ENCODE assay signal across 8 mouse cellular contexts in the genomic region with DNA sequence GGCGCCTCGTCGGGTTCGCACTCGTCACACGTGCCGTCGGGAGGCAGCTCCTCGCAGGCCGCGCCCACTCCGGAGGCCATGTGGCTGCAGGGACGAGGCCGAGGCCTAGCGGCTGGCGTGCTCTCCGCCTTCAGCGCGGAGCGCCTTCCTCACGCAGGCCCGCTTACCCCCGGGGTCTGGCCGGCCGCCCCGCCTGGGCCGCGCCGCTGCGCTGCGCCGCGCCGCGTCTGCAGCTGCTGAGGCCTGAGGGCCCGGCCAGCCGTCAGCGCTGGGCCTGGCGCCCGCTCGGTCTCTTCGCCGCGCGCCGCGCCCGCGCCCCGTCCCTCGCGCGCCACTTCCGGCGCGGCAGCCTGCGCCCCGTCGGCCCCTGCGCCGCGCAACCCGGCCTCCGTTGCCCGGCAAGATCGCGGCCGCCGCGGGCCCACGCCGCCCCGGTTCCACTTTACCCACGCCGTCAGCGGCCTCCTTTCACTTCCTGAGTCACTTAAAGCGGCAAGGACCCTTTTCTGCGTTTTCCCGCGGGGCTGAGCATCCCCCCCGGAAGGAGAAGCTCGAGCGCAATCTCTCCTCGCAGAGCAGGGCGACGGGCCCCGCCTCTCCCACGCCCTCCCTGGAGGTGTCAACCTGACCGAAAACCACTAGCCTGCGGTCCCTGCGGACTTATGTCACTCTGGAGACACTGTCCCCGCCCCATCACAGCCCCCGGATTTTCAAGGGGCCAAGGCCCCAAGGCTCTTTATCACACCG. TPM values are rescaled to one million over a fixed set of nuclear protein-coding genes. Genes with fewer than 3 reads are reported as not detected.
DNase-seq lines count a peak whose midpoint lies in the region; ATAC-seq and TF ChIP-seq lines count a peak whose summit lies in the region.

No protein-coding gene starts in this region.

- H3K27ac ChIP-seq in forebrain, embryonic 14.5 days (ENCODE audit: low read depth, low read length): peak overlapping the region; percentile 96
- peak overlapping the region; percentile 95 for H3K27ac ChIP-seq in liver, postnatal 0 days (ENCODE audit: low read depth)
- H3K27ac ChIP-seq in neural tube, embryonic 13.5 days (replicated peaks): peak overlapping the region; percentile 97

- H3K9ac ChIP-seq in forebrain, embryonic 14.5 days (ENCODE audit: low read length): peak overlapping the region; percentile 87
- peak overlapping the region; percentile 76 for H3K9ac ChIP-seq in liver, postnatal 0 days (replicated peaks)
- H3K9ac ChIP-seq in neural tube, embryonic 13.5 days: peak overlapping the region; percentile 95

- no peaks in the 10 kb centered on the region for H3K36me3 ChIP-seq in forebrain, embryonic 14.5 days (ENCODE audit: control insufficient read depth, insufficient read depth, low read length)
- H3K36me3 ChIP-seq in liver, postnatal 0 days (replicated peaks; ENCODE audit: insufficient read depth, low read length): no peaks in the 10 kb centered on the region
- H3K36me3 ChIP-seq in neural tube, embryonic 13.5 days: no peaks in the 10 kb centered on the region

- H3K4me2 ChIP-seq in forebrain, embryonic 14.5 days (ENCODE audit: low read length): peak overlapping the region; percentile 83
- H3K4me2 ChIP-seq in liver, postnatal 0 days (ENCODE audit: low read depth, low read length): peak overlapping the region; percentile 83
- peak overlapping the region; percentile 89 for H3K4me2 ChIP-seq in neural tube, embryonic 13.5 days

- H3K4me3 ChIP-seq in forebrain, embryonic 14.5 days (ENCODE audit: low read depth, low read length): peak overlapping the region; percentile 64
- peak overlapping the region; percentile 59 for H3K4me3 ChIP-seq in liver, postnatal 0 days (ENCODE audit: low read depth, low read length)
- H3K4me3 ChIP-seq in neural tube, embryonic 13.5 days: peak overlapping the region; percentile 84

- TF ChIP-seq CTCF in liver, postnatal 0 days (IDR thresholded peaks at IDR 0.05; ENCODE audit: low read depth): no peak

- H3K27me3 ChIP-seq in forebrain, embryonic 14.5 days (replicated peaks; ENCODE audit: control insufficient read depth, insufficient read depth, low read length): no peaks in the 10 kb centered on the region
- no peaks in the 10 kb centered on the region for H3K27me3 ChIP-seq in liver, postnatal 0 days (ENCODE audit: insufficient read depth, low read length)
- no peaks in the 10 kb centered on the region for H3K27me3 ChIP-seq in neural tube, embryonic 13.5 days

- no peak for TF ChIP-seq EP300 in liver, postnatal 0 days (IDR thresholded peaks at IDR 0.05; ENCODE audit: low read depth)

- ATAC-seq in forebrain, embryonic 14.5 days: peak; percentile 92
- peak; percentile 93 for ATAC-seq in liver, postnatal 0 days
- ATAC-seq in neural tube, embryonic 13.5 days (ENCODE audit: low read depth): peak; percentile 94

- peak; percentile 82 for DNase-seq in ES-CJ7 (ENCODE audit: low read depth, low spot score)
- peak; percentile 81 for DNase-seq in cerebellum, adult 11 months
- DNase-seq in forebrain, embryonic 14.5 days (ENCODE audit: low spot score): peak; percentile 92
- DNase-seq in heart, postnatal 14 days: peak; percentile 84
- peak; percentile 91 for DNase-seq in layer of hippocampus, adult 11-12 months (ENCODE audit: low spot score)
- DNase-seq in liver, postnatal 0 days: peak; percentile 88
- peak; percentile 92 for DNase-seq in telencephalon, adult 2 months (ENCODE audit: low read depth, low spot score)

- under 1% methylated on average over 76 of the region's 94 CpGs for WGBS in forebrain, embryonic 14.5 days
- under 1% methylated on average over 81 of the region's 94 CpGs for WGBS in liver, postnatal 0 days (ENCODE audit: insufficient replicate concordance)
- 1% methylated on average over 89 of the region's 94 CpGs for WGBS in neural tube, embryonic 13.5 days

- intact Hi-C loops in heart, postnatal 14 days (cut with DNase I): loop anchor here (5.0 kb wide), 3 partner anchors 52 to 308 kb away; a partner anchor contains a TSS

- no peaks in the 10 kb centered on the region for H3K9me3 ChIP-seq in forebrain, embryonic 14.5 days (replicated peaks; ENCODE audit: control insufficient read depth, low read length)
- no peaks in the 10 kb centered on the region for H3K9me3 ChIP-seq in liver, postnatal 0 days (ENCODE audit: low read length)
- H3K9me3 ChIP-seq in neural tube, embryonic 13.5 days: no peaks in the 10 kb centered on the region

- H3K4me1 ChIP-seq in forebrain, embryonic 14.5 days (ENCODE audit: control insufficient read depth, insufficient read depth, low read length): peaks cover 11% of the 10 kb centered on the region
- peaks cover 26% of the 10 kb centered on the region for H3K4me1 ChIP-seq in liver, postnatal 0 days (ENCODE audit: insufficient read depth)
- H3K4me1 ChIP-seq in neural tube, embryonic 13.5 days (replicated peaks): peaks cover 32% of the 10 kb centered on the region

RNA-seq across cellular contexts. Expression of a gene that starts 6.8 kb away (rescaled TPM):
- 29.8 and 34.6 TPM in 2 replicates for polyA plus RNA-seq in forebrain, embryonic 14.5 days (2014; fragmentation: Nextera tagmentation; extraction: Ambion mirVana)
- 10 to 100 TPM; 30.0 to 31.3 TPM for total RNA-seq in heart, postnatal 14 days (2021)
- 4.9 and 5.5 TPM in 2 replicates for polyA plus RNA-seq in liver, postnatal 0 days (2015; fragmentation: Nextera tagmentation; extraction: Ambion mirVana)
- 54.8 and 65.5 TPM in 2 replicates for polyA plus RNA-seq in neural tube, embryonic 13.5 days (2015; fragmentation: Nextera tagmentation; extraction: Ambion mirVana)

RNA-seq across cellular contexts. Expression of a gene that starts 51.5 kb away (rescaled TPM):
- polyA plus RNA-seq in forebrain, embryonic 14.5 days (2014; fragmentation: Nextera tagmentation; extraction: Ambion mirVana): 21.7 and 25.0 TPM in 2 replicates
- total RNA-seq in heart, postnatal 14 days (2021): 1 to 10 TPM in 1 of 2 experiments, under 1 TPM in 1; 0.98 to 1.1 TPM
- 0.43 and 0.44 TPM in 2 replicates for polyA plus RNA-seq in liver, postnatal 0 days (2015; fragmentation: Nextera tagmentation; extraction: Ambion mirVana)
- polyA plus RNA-seq in neural tube, embryonic 13.5 days (2015; fragmentation: Nextera tagmentation; extraction: Ambion mirVana): 38.0 and 40.5 TPM in 2 replicates

Comparison
In these comparisons a context has a peak if more than half of its experiments do, and no peak if none do; other contexts are left out.
1. Peak in every context shown above with its lines: DNase-seq, ATAC-seq, H3K4me3 ChIP-seq and H3K27ac ChIP-seq.
2. RNA of a gene that starts 51.5 kb away (polyA plus RNA-seq): 38.0 to 40.5 TPM in neural tube, embryonic 13.5 days and 21.7 to 25.0 TPM in forebrain, embryonic 14.5 days; 0.43 to 0.44 TPM in liver, postnatal 0 days; every median in the first group is over 10 times any median in the second.